Mouse (Mus musculus): ENCODE measurements at regions not wholly inside any gene's neighbourhood (a gene's known extent, or its start where the extent isn't known, plus 50 kb on each side); places are given as distances from the start of the nearest gene placed in this dataset.
A peak's percentile ranks its signal among the peaks of the same experiment; 100 is the strongest.

DNA sequence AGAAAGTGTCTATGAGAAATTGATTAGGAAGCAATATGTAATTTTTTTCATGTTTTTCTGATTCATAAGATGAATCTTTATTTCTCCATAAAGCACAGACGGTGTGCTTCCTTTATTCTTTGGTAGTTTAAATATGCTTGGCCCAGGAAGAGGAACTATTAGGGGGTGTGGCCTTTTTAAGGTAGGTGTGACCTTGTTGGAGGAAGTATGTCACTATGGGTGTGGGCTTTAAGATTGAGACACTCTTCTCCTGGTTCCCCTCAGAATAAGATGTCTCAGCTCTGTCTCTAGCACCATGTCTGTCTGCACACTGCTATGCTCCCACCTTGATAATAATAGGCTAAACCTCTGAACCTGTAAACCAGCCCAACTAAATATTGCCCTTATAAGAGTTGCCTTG, 54.8 kb upstream of the Ccdc88a start:
- DNase-seq (ENCODE audit: low spot score): peak; percentile 14

DNA sequence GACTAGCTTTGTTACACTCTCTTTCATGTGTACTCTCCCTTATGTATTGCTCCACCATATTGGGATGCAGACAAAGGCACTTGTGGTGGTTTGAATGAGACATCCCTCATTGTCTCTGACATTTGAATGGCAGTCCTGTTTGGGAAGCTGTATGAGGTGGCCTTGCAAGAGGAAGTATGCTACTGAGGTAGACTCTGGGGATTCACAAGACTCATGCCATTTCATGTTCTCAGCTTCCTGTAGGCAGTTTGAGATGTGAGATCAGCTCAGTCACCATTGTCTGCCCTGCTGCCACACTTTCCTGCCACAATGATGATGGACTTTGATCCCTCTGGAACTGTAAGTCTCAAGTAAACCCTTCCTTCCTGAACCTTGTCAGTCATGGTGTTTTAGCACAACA, 62.9 kb upstream of the Ccdc88a start:
- no peak for DNase-seq (ENCODE audit: low spot score)

DNA sequence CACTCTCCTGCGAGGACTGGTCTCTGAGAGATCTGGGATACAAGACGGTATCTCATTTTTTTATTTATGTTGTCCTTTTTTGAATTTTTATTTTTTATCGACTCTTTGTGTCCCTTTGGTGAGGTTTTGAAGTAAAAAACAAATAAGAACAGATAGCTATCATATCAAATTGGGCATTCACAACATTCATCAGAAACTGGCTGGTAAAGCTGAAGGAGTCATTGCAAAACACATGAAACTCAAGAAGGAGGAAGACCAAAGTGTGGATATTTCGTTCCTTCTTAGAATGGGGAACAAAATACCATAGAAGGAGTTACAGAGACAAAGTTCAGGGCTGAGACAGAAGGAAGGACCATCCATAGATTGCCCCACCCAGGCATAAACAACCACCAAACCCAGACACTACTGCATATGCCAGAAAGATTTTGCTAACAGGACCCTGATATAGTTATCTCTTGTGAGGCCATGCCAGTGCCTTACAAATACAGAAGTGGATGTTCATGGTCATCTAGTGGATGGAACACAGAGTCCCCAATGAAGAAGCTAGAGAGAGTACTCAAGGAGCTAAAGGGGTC, 60.9 kb upstream of the Cfap36 start:
- peak; percentile 33 for DNase-seq (ENCODE audit: low spot score)

DNA sequence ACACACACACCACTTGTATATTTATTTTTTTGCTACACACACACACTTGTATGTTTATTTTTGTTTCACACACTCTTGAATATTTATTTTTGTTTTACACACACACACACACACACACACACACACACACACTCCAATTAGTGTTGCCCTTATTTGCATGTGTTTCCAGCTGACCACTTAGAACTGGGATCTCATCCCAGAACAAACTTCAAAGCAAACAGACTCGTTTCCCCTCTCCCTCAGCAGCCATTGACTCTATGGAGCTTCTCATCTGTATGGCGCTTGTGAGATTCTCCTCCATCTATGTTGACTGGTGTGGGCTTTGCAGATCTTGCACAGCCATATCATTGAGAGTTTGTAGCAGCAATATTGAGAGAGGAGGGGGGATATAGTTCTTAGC, 53.3 kb upstream of the Cfap36 start:
- no peak for DNase-seq (ENCODE audit: low spot score)

Data from lung, postnatal 25 days (tissue).